Mouse (Mus musculus) CD4-positive, CD25-positive, alpha-beta regulatory T cell, adult 4 months (primary cell): ENCODE data around the gene Ccdc65. TPM values are rescaled to one million over a fixed set of nuclear protein-coding genes. Genes with fewer than 3 reads are reported as not detected.

Experiments
- ATAC-seq: one replicate; pipeline ENCODE4 v1.8.0; 2017
- polyA plus RNA-seq, 2 experiments: library from polyadenylated mRNA; unstranded; fragments of 100-300 nt; shearing (Covaris generic); gene quantifications; one replicate each; pipeline ENCODE4 v1.2.1; 2017

Ccdc65 gene
- polyA plus RNA-seq, 2 experiments from 2014 or later = not detected

GRCm38 (mm10) chr15:98695726-98696125 is 12.3 kb upstream of the Ccdc65 start:
- no peak for ATAC-seq

GRCm38 (mm10) chr15:98696216-98696615 is 11.8 kb upstream of the Ccdc65 start:
- no peak for ATAC-seq

- ATAC-seq = peak; percentile 63
Observed at GRCm38 (mm10) chr15:98699190-98700105, 8.6 kb upstream of the Ccdc65 start.

GRCm38 (mm10) chr15:98704312-98704711 is 3.7 kb upstream of the Ccdc65 start:
- no peak for ATAC-seq

- ATAC-seq = peak; percentile 49
Observed at GRCm38 (mm10) chr15:98710442-98710841, 2.4 kb downstream of the Ccdc65 start.

- ATAC-seq = no peak
Observed at GRCm38 (mm10) chr15:98714230-98714652, 6.2 kb downstream of the Ccdc65 start.

GRCm38 (mm10) chr15:98717301-98717700 is 9.3 kb downstream of the Ccdc65 start:
- no peak for ATAC-seq

- ATAC-seq = no peak
Observed at GRCm38 (mm10) chr15:98722191-98722590, 14.2 kb downstream of the Ccdc65 start.

GRCm38 (mm10) chr15:98722854-98723253 is 14.8 kb downstream of the Ccdc65 start:
- ATAC-seq = peak; percentile 71

GRCm38 (mm10) chr15:98724441-98724840 is 16.4 kb downstream of the Ccdc65 start:
- ATAC-seq = no peak

- ATAC-seq = no peak
Observed at GRCm38 (mm10) chr15:98726079-98726478, 18.1 kb downstream of the Ccdc65 start.

GRCm38 (mm10) chr15:98726746-98727145 is 18.7 kb downstream of the Ccdc65 start:
- ATAC-seq = no peak

GRCm38 (mm10) chr15:98727443-98728321 is 19.7 kb downstream of the Ccdc65 start, which contains the start of gene Fkbp11:
Fkbp11 (minus strand) TSS chr15:98728198.
- ATAC-seq = peak; percentile 62

- ATAC-seq = no peak
Observed at GRCm38 (mm10) chr15:98728366-98728765, 20.4 kb downstream of the Ccdc65 start.

GRCm38 (mm10) chr15:98729791-98730545 is 22.0 kb downstream of the Ccdc65 start:
- peak; percentile 42 for ATAC-seq

- ATAC-seq = no peak
Observed at GRCm38 (mm10) chr15:98730790-98731189, 22.8 kb downstream of the Ccdc65 start.

GRCm38 (mm10) chr15:98732006-98732531 is 24.1 kb downstream of the Ccdc65 start:
- no peak for ATAC-seq

GRCm38 (mm10) chr15:98733370-98733769 is 25.4 kb downstream of the Ccdc65 start:
- ATAC-seq = no peak

- ATAC-seq = no peak
Observed at GRCm38 (mm10) chr15:98733976-98734566, 26.1 kb downstream of the Ccdc65 start.

GRCm38 (mm10) chr15:98736521-98736920 is 28.5 kb downstream of the Ccdc65 start:
- no peak for ATAC-seq

GRCm38 (mm10) chr15:98737881-98738280 is 29.9 kb downstream of the Ccdc65 start:
- ATAC-seq = peak; percentile 58

GRCm38 (mm10) chr15:98738796-98739195 is 30.8 kb downstream of the Ccdc65 start:
- ATAC-seq = no peak
